Mouse (Mus musculus): Measurements from ENCODE around the gene Sema6d. TPM values are rescaled to one million over a fixed set of nuclear protein-coding genes. Genes with fewer than 3 reads are reported as not detected.

The Sema6d gene
- polyA plus RNA-seq, 1 experiment = 33.4 TPM

GRCm38 (mm10) chr2:124162001-124162599 lies 72.3 kb downstream of the Sema6d start:
- no peak for DNase-seq (ENCODE audit: extremely low spot score in 1 of 2, low spot score in 1 of 2)

- no peak for DNase-seq (ENCODE audit: extremely low spot score in 1 of 2, low spot score in 1 of 2)
These were observed 78.6 kb downstream of the Sema6d start for GRCm38 (mm10) chr2:124168411-124168810.

GRCm38 (mm10) chr2:124171718-124172117 lies 81.9 kb downstream of the Sema6d start:
- no peak for DNase-seq (ENCODE audit: extremely low spot score in 1 of 2, low spot score in 1 of 2)

- DNase-seq (ENCODE audit: extremely low spot score in 1 of 2, low spot score in 1 of 2) = no peak
These were observed 86.5 kb downstream of the Sema6d start for GRCm38 (mm10) chr2:124176265-124176664.

GRCm38 (mm10) chr2:124176711-124177169 lies 87.0 kb downstream of the Sema6d start:
- DNase-seq (ENCODE audit: extremely low spot score in 1 of 2, low spot score in 1 of 2) = peak in 1 of 2 experiments; percentile 15

- DNase-seq (ENCODE audit: extremely low spot score in 1 of 2, low spot score in 1 of 2) = no peak
These were observed 99.5 kb downstream of the Sema6d start for GRCm38 (mm10) chr2:124189271-124189670.

GRCm38 (mm10) chr2:124194041-124194440 lies 104.3 kb downstream of the Sema6d start:
- no peak for DNase-seq (ENCODE audit: extremely low spot score in 1 of 2, low spot score in 1 of 2)

GRCm38 (mm10) chr2:124201493-124201892 lies 111.7 kb downstream of the Sema6d start:
- DNase-seq (ENCODE audit: extremely low spot score in 1 of 2, low spot score in 1 of 2) = no peak

GRCm38 (mm10) chr2:124202475-124202990 lies 112.8 kb downstream of the Sema6d start:
- DNase-seq (ENCODE audit: extremely low spot score in 1 of 2, low spot score in 1 of 2) = no peak

GRCm38 (mm10) chr2:124205811-124206210 lies 116.0 kb downstream of the Sema6d start:
- no peak for DNase-seq (ENCODE audit: extremely low spot score in 1 of 2, low spot score in 1 of 2)

GRCm38 (mm10) chr2:124208251-124208650 lies 118.5 kb downstream of the Sema6d start:
- DNase-seq (ENCODE audit: extremely low spot score in 1 of 2, low spot score in 1 of 2) = no peak

- DNase-seq (ENCODE audit: extremely low spot score in 1 of 2, low spot score in 1 of 2) = no peak
These were observed 133.8 kb downstream of the Sema6d start for GRCm38 (mm10) chr2:124223559-124223958.

GRCm38 (mm10) chr2:124224328-124224727 lies 134.6 kb downstream of the Sema6d start:
- DNase-seq (ENCODE audit: extremely low spot score in 1 of 2, low spot score in 1 of 2) = no peak

GRCm38 (mm10) chr2:124234636-124235221 lies 145.0 kb downstream of the Sema6d start:
- peak in 1 of 2 experiments; percentile 11 for DNase-seq (ENCODE audit: extremely low spot score in 1 of 2, low spot score in 1 of 2)

GRCm38 (mm10) chr2:124235237-124236055 lies 145.7 kb downstream of the Sema6d start:
- DNase-seq (ENCODE audit: extremely low spot score in 1 of 2, low spot score in 1 of 2) = no peak

- no peak for DNase-seq (ENCODE audit: extremely low spot score in 1 of 2, low spot score in 1 of 2)
These were observed 147.1 kb downstream of the Sema6d start for GRCm38 (mm10) chr2:124236831-124237230.

- no peak for DNase-seq (ENCODE audit: extremely low spot score in 1 of 2, low spot score in 1 of 2)
These were observed 153.8 kb downstream of the Sema6d start for GRCm38 (mm10) chr2:124243608-124244007.

GRCm38 (mm10) chr2:124244543-124245245 lies 154.9 kb downstream of the Sema6d start:
- DNase-seq (ENCODE audit: extremely low spot score in 1 of 2, low spot score in 1 of 2) = no peak

GRCm38 (mm10) chr2:124258108-124258507 lies 168.3 kb downstream of the Sema6d start:
- no peak for DNase-seq (ENCODE audit: extremely low spot score in 1 of 2, low spot score in 1 of 2)

GRCm38 (mm10) chr2:124264309-124264708 lies 174.5 kb downstream of the Sema6d start:
- no peak for DNase-seq (ENCODE audit: extremely low spot score in 1 of 2, low spot score in 1 of 2)

GRCm38 (mm10) chr2:124271156-124271555 lies 181.4 kb downstream of the Sema6d start:
- peak; percentile 50 to 56 for DNase-seq (ENCODE audit: extremely low spot score in 1 of 2, low spot score in 1 of 2)

Data from frontal cortex, adult 2 months (tissue).